Mouse (Mus musculus) adrenal gland, postnatal 25 days (tissue): ENCODE data around the gene Qtrt1. TPM values are rescaled to one million over a fixed set of nuclear protein-coding genes. Genes with fewer than 3 reads are reported as not detected.

Source experiments
- DNase-seq: peaks from one replicate; pipeline ENCODE4 v3.0.0; 2021; ENCODE audit warnings: mixed read lengths
- total RNA-seq: library from RNA; stranded (reverse); gene quantifications from 2 replicates; pipeline ENCODE4 v1.2.3, GENCODE M21; 2021

The Qtrt1 gene
- total RNA-seq, 1 experiment from 2014 or later: 25.1 TPM

- no peak for DNase-seq
These were observed 8.0 kb downstream of the Qtrt1 start for GRCm38 (mm10) chr9:21419646-21420045.

- DNase-seq: peak; percentile 93
These were observed 13.3 kb downstream of the Qtrt1 start, which contains the start of gene Dnm2 for GRCm38 (mm10) chr9:21424631-21425555. Dnm2 (plus strand) TSS chr9:21424908.

- no peak for DNase-seq
These were observed 13.9 kb downstream of the Qtrt1 start for GRCm38 (mm10) chr9:21425556-21425945.

GRCm38 (mm10) chr9:21426013-21426412 lies 14.4 kb downstream of the Qtrt1 start:
- no peak for DNase-seq

GRCm38 (mm10) chr9:21426525-21426924 lies 14.9 kb downstream of the Qtrt1 start:
- DNase-seq: no peak

- peak; percentile 58 for DNase-seq
These were observed 16.1 kb downstream of the Qtrt1 start for GRCm38 (mm10) chr9:21427773-21428172.

GRCm38 (mm10) chr9:21428178-21428577 lies 16.5 kb downstream of the Qtrt1 start:
- DNase-seq: no peak

- DNase-seq: no peak
These were observed 19.1 kb downstream of the Qtrt1 start for GRCm38 (mm10) chr9:21430724-21431123.

- no peak for DNase-seq
These were observed 20.4 kb downstream of the Qtrt1 start for GRCm38 (mm10) chr9:21432066-21432465.

- DNase-seq: no peak
These were observed 22.1 kb downstream of the Qtrt1 start for GRCm38 (mm10) chr9:21433766-21434165.

GRCm38 (mm10) chr9:21434410-21434809 lies 22.8 kb downstream of the Qtrt1 start:
- DNase-seq: no peak

GRCm38 (mm10) chr9:21435777-21436635 lies 24.4 kb downstream of the Qtrt1 start:
- DNase-seq: no peak

GRCm38 (mm10) chr9:21437577-21437976 lies 25.9 kb downstream of the Qtrt1 start:
- no peak for DNase-seq

- no peak for DNase-seq
These were observed 26.6 kb downstream of the Qtrt1 start for GRCm38 (mm10) chr9:21438219-21438618.

GRCm38 (mm10) chr9:21439456-21439855 lies 27.8 kb downstream of the Qtrt1 start:
- no peak for DNase-seq

GRCm38 (mm10) chr9:21439914-21440313 lies 28.3 kb downstream of the Qtrt1 start:
- DNase-seq: no peak

GRCm38 (mm10) chr9:21440387-21440786 lies 28.8 kb downstream of the Qtrt1 start:
- DNase-seq: no peak

- no peak for DNase-seq
These were observed 32.2 kb downstream of the Qtrt1 start for GRCm38 (mm10) chr9:21443853-21444252.

GRCm38 (mm10) chr9:21444574-21444973 lies 32.9 kb downstream of the Qtrt1 start:
- DNase-seq: no peak

GRCm38 (mm10) chr9:21445081-21445744 lies 33.6 kb downstream of the Qtrt1 start:
- DNase-seq: no peak

GRCm38 (mm10) chr9:21447778-21448177 lies 36.1 kb downstream of the Qtrt1 start:
- no peak for DNase-seq

- DNase-seq: no peak
These were observed 38.1 kb downstream of the Qtrt1 start for GRCm38 (mm10) chr9:21449710-21450109.
